Mouse (Mus musculus): ENCODE measurements at regions not wholly inside any gene's neighbourhood (a gene's known extent, or its start where the extent isn't known, plus 50 kb on each side); places are given as distances from the start of the nearest gene placed in this dataset.
"Not testable (repeated sequence)": the region's sequence is repeated elsewhere in the genome, so short reads cannot be mapped to it uniquely, and the experiment has no call there.

DNA sequence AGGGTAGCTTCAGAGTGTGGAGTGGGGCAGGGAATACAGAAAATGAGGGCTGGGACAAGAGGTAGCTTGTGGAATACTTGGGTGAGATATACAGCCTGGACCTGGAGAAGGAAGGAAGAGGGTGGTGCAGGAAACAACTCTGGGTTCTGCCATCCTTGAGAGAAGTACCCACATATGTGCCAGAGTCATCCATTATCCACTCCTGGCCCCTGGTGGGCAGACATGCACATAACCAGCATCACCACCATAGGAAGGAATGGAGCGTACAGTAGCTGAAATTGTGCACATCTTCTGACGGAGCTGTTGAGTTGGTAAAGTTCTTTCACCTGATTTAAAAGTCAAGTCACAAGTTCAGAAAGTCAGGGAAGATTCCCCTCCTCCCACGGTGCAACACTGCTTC lies 262.9 kb upstream of the Kdm8 start:
- no peaks in the 10 kb centered on the region for H3K36me3 ChIP-seq (ENCODE audit: insufficient read depth, low read length)
- no peak for TF ChIP-seq CTCF (conservative IDR thresholded peaks at IDR 0.05; ENCODE audit: low read length)
- no peak for TF ChIP-seq NANOG (IDR thresholded peaks at IDR 0.05; ENCODE audit: borderline replicate concordance, low read length)
- no peak for TF ChIP-seq POU5F1 (IDR thresholded peaks at IDR 0.05; ENCODE audit: borderline replicate concordance, low read length)
- no peak overlapping the region for H3K4me3 ChIP-seq (replicated peaks; ENCODE audit: low read length)

DNA sequence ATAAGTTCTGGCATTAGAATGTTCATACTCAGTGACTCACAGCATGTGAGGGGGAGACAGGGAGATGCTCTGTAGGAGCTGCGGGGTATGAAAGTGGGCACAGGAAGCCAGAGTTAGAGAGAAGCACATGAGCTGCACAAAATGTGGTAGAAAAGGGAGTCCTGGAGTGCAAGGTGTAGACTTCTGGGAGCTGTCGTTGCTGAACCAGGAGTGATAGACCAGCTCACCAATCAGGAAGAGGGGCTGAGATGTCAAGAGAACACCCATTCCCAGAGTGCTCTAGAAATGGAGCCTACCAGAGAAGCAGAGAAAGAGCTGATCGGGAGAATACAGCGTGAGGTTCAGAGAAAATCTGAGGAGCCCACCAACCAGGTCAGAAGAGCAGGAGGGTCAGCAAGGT lies 262.2 kb upstream of the Kdm8 start:
- H3K4me1 ChIP-seq (replicated peaks; ENCODE audit: low read depth, low read length), result peaks cover 8% of the 10 kb centered on the region; the same call in 1 of the 2 replicates
- TF ChIP-seq CTCF (conservative IDR thresholded peaks at IDR 0.05; ENCODE audit: low read length), result no peak
- TF ChIP-seq NANOG (IDR thresholded peaks at IDR 0.05; ENCODE audit: borderline replicate concordance, low read length), result no peak
- no peak for TF ChIP-seq POU5F1 (IDR thresholded peaks at IDR 0.05; ENCODE audit: borderline replicate concordance, low read length)
- H3K36me3 ChIP-seq (ENCODE audit: insufficient read depth, low read length), result no peaks in the 10 kb centered on the region
- no peaks in the 10 kb centered on the region for H3K9me3 ChIP-seq (ENCODE audit: low read length)
- peaks cover 5% of the 10 kb centered on the region; the same call in 1 of the 2 replicates for H3K27me3 ChIP-seq (ENCODE audit: insufficient read depth, low read length)
- no peak overlapping the region for H3K4me3 ChIP-seq (replicated peaks; ENCODE audit: low read length)

More for the DNA sequence above, 262.9 kb upstream of the Kdm8 start:
- Histone ChIP-seq H3K9me3 (ENCODE audit: low read length) (no peaks in the 10 kb centered on the region), H3K4me1 (replicated peaks; ENCODE audit: low read depth, low read length) (peaks cover 8% of the 10 kb centered on the region; the same call in 1 of the 2 replicates), H3K27me3 (ENCODE audit: insufficient read depth, low read length) (peaks cover 5% of the 10 kb centered on the region; the same call in 1 of the 2 replicates)

DNA sequence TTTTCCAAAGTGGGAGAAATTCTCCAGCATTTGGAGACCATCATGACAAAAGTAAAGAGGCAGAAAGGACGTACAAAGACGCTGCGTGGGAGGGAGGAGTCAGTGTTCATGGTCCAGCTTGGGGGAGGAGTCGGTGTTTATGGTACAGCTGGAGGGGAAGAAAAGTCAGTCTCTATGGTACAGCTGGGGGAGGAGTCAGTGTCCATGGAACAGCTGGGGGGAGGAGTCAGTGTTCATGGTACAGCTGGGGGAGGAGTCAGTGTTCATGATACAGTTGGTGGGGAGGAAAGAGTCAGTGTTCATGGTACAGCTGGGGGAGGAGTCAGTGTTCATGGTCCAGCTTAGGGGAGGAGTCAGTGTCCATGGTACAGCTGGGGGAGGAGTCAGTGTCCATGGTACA lies 261.5 kb upstream of the Kdm8 start:
- H3K4me3 ChIP-seq (replicated peaks; ENCODE audit: low read length); H3K36me3 ChIP-seq (ENCODE audit: insufficient read depth, low read length); H3K27me3 ChIP-seq (ENCODE audit: insufficient read depth, low read length); H3K9me3 ChIP-seq (ENCODE audit: low read length): not testable (repeated sequence)
- peaks cover 15% of the 10 kb centered on the region; the same call in 1 of the 2 replicates for H3K4me1 ChIP-seq (replicated peaks; ENCODE audit: low read depth, low read length)

DNA sequence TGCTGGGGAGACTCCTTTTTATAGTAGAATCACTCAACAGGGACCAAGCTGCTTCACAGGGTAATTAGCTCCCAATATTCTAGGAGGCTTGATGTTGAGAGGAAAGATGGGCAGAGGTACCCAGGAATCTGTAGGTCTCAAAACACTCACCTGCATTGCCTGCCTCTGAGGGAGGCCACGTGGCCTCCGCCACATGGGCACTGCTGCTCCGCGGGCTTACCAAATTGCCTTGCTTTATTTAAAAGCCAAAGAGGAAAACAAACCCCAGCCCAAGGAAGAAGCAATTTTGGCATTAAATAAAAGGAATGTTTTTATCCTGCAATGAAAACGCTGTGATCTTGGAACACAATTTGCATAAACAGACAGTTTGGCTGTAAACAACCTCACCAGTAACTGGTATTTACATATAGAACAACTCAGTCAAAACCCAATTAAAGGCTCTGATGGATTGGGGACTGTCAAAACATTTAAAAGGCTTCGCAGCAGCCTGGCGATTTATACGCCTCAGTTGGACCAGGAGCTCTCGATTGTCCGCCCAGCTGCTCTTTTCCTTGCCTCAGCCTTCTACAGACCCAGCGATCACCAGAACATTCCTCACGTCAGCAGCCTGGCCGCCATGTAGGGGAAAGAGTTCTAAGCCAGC lies 259.3 kb upstream of the Kdm8 start:
- Histone ChIP-seq H3K4me1 (replicated peaks; ENCODE audit: low read depth, low read length) (peaks cover 26% of the 10 kb centered on the region), H3K27me3 (ENCODE audit: insufficient read depth, low read length) (peaks cover 5% of the 10 kb centered on the region; the same call in 1 of the 2 replicates), H3K4me3 (replicated peaks; ENCODE audit: low read length) (no peak overlapping the region), H3K9me3 (ENCODE audit: low read length) (no peaks in the 10 kb centered on the region), H3K36me3 (ENCODE audit: insufficient read depth, low read length) (no peaks in the 10 kb centered on the region)
- TF ChIP-seq CTCF (conservative IDR thresholded peaks at IDR 0.05; ENCODE audit: low read length) (no peak), POU5F1 (IDR thresholded peaks at IDR 0.05; ENCODE audit: borderline replicate concordance, low read length) (no peak), NANOG (IDR thresholded peaks at IDR 0.05; ENCODE audit: borderline replicate concordance, low read length) (no peak)

DNA sequence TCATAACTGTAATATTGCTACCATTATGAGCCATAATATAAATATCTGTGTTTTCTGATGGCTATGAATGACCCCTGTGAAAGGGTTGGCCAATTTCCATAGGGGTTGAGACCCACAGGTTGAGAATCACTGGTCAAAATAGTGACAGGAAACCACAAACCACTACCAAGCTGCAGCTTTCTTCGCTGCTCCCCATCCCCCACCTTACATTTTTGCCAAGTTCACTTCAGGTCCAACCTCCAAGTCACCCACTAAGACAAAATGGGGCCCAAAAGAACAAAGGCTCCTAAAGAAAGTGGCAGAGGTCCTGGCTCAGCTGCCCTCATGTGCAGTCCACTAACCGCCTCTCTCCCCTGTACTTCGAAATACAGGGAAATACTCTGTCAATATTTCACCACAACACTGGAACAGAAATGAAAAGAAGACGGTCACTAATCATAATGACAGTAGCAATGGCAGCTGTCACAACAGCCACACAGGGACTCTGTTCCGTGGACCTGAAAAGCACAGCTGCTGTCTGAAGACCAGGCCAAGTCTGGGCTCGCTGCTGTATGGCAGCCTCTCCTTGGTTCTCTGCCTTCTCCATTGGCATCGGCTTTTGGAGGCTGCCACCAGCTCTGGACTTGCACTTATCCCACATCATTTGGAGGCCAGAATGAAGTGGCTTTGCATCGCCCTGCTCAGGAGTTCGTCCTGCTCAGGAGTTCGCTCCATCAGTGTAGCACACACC lies 257.3 kb upstream of the Kdm8 start:
- Histone ChIP-seq H3K9me3 (ENCODE audit: low read length) (no peaks in the 10 kb centered on the region), H3K4me3 (replicated peaks; ENCODE audit: low read length) (no peak overlapping the region), H3K4me1 (replicated peaks; ENCODE audit: low read depth, low read length) (peaks cover 32% of the 10 kb centered on the region), H3K36me3 (ENCODE audit: insufficient read depth, low read length) (no peaks in the 10 kb centered on the region), H3K27me3 (ENCODE audit: insufficient read depth, low read length) (peaks cover 5% of the 10 kb centered on the region; the same call in 1 of the 2 replicates)
- no peak for TF ChIP-seq CTCF (conservative IDR thresholded peaks at IDR 0.05; ENCODE audit: low read length)
- TF ChIP-seq NANOG (IDR thresholded peaks at IDR 0.05; ENCODE audit: borderline replicate concordance, low read length), result no peak
- TF ChIP-seq POU5F1 (IDR thresholded peaks at IDR 0.05; ENCODE audit: borderline replicate concordance, low read length), result no peak

DNA sequence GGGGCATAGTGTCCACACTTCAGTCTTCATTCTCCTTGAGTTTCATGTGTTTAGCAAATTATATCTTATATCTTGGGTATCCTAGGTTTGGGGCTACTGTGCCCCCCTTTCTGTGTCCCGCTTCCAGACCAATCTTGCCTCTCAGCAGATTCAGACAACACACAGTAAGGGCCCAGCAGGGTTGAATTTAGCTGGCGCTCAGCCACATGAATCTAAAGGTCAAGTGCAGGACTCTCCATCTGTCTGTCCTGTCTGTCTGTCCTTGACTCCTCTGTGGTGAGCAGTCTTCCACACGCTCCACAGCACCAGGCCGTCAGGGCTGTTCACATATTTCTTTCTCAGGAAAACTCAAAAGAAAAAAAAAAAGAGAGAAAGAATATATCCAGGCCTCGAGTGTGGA lies 255.5 kb upstream of the Kdm8 start:
- no peak for TF ChIP-seq CTCF (conservative IDR thresholded peaks at IDR 0.05; ENCODE audit: low read length)
- TF ChIP-seq POU5F1 (IDR thresholded peaks at IDR 0.05; ENCODE audit: borderline replicate concordance, low read length), result no peak
- no peak for TF ChIP-seq NANOG (IDR thresholded peaks at IDR 0.05; ENCODE audit: borderline replicate concordance, low read length)
- peaks cover 24% of the 10 kb centered on the region for H3K4me1 ChIP-seq (replicated peaks; ENCODE audit: low read depth, low read length)

DNA sequence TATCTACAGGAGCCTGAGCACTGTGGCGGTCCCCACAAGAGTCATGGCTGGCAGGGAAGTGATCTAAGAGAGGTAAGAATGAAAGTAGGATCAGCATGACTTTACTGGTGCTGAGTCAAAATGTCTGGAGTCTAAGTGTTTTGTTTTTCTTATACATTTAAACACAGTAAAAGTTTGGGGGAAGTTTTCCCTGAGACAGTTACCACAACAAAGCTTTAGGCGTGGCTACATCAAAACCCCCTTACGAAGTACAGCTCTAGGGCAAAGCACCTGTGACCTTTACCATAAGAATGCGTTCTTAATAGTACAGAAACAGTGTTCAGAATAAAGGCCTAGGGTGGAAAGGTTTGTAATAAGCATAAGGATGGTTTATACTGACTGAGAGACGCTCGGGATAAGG lies 254.4 kb upstream of the Kdm8 start:
- H3K36me3 ChIP-seq (ENCODE audit: insufficient read depth, low read length), result no peaks in the 10 kb centered on the region
- H3K4me1 ChIP-seq (replicated peaks; ENCODE audit: low read depth, low read length), result peaks cover 24% of the 10 kb centered on the region
- H3K27me3 ChIP-seq (ENCODE audit: insufficient read depth, low read length), result peaks cover 5% of the 10 kb centered on the region; the same call in 1 of the 2 replicates
- H3K9me3 ChIP-seq (ENCODE audit: low read length), result no peaks in the 10 kb centered on the region
- no peak overlapping the region for H3K4me3 ChIP-seq (replicated peaks; ENCODE audit: low read length)
- TF ChIP-seq POU5F1 (IDR thresholded peaks at IDR 0.05; ENCODE audit: borderline replicate concordance, low read length), result no peak
- TF ChIP-seq NANOG (IDR thresholded peaks at IDR 0.05; ENCODE audit: borderline replicate concordance, low read length), result no peak
- TF ChIP-seq CTCF (conservative IDR thresholded peaks at IDR 0.05; ENCODE audit: low read length), result no peak

More for the DNA sequence above, 255.5 kb upstream of the Kdm8 start:
- no peaks in the 10 kb centered on the region for H3K9me3 ChIP-seq (ENCODE audit: low read length)
- H3K36me3 ChIP-seq (ENCODE audit: insufficient read depth, low read length), result no peaks in the 10 kb centered on the region
- H3K4me3 ChIP-seq (replicated peaks; ENCODE audit: low read length), result no peak overlapping the region
- peaks cover 5% of the 10 kb centered on the region; the same call in 1 of the 2 replicates for H3K27me3 ChIP-seq (ENCODE audit: insufficient read depth, low read length)

DNA sequence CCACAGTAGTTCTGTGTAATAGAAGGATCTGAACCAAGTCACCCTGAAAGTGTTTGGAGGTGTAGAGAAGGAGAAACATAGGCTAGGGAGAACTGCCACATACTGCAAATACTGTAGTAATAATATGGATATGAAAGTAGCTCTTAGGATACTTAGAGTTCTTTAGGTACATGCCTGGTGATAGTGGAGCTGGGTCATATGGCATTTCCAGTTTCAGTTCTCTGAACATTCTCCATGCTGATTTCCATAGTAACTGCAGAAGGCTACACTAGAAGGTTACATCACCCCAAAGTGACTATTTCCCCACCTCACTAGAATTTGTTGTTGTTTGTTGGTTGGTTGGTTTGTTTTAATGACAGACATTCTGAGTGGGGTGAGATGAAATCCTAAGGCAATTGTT lies 253.2 kb upstream of the Kdm8 start:
- H3K4me3 ChIP-seq (replicated peaks; ENCODE audit: low read length), result no peak overlapping the region
- peaks cover 1% of the 10 kb centered on the region; the same call in 1 of the 2 replicates for H3K27me3 ChIP-seq (ENCODE audit: insufficient read depth, low read length)
- H3K36me3 ChIP-seq (ENCODE audit: insufficient read depth, low read length), result no peaks in the 10 kb centered on the region
- no peak for TF ChIP-seq POU5F1 (IDR thresholded peaks at IDR 0.05; ENCODE audit: borderline replicate concordance, low read length)
- TF ChIP-seq CTCF (conservative IDR thresholded peaks at IDR 0.05; ENCODE audit: low read length), result no peak
- TF ChIP-seq NANOG (IDR thresholded peaks at IDR 0.05; ENCODE audit: borderline replicate concordance, low read length), result no peak
- no peaks in the 10 kb centered on the region for H3K9me3 ChIP-seq (ENCODE audit: low read length)
- peaks cover 24% of the 10 kb centered on the region for H3K4me1 ChIP-seq (replicated peaks; ENCODE audit: low read depth, low read length)
